Mouse (Mus musculus) lung, postnatal 36 days (tissue): ENCODE results near the gene Ppp2r5c.

Source experiments
- DNase-seq: peaks from one replicate; pipeline ENCODE4 v3.0.0; 2022; ENCODE audit warnings: mixed read lengths

Ppp2r5c gene

DNA sequence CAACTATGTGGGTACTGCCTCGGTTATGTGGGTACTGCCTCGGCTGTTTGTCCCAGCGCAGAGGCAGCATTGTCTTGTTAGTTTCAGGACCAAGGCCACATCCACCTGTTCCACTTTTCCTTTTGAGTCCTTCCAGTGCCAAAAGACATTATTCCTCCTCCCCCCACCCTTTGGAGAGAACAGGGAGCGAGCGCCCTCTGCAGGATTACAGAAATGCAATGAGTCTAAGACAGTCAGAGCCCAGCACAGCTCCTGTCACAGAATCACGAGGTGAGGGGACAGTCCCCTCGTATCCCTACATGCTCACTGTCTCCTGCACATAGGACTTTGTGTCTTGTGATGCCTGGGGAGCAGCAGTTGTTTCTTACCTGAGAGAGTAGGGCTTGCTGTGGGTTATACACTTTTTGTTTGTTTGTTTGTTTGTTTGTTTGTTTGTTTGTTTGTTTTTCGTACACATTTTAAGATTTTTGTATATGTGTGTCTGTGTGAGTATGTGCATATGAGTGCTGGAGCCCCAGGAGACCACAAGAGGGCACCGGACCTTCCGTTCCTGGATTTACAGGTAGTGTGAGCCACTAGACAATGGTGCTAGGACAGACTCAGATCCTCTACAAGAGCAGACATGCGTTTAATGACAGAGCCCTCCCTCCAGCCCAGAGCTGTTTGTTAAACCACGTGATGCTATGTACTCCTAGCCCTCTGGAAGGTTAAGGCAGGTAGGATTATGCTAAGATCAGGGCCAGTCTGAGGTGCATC is 43.2 kb downstream of the Ppp2r5c start:
- DNase-seq = no peak

- DNase-seq = no peak
Measured at GRCm38 (mm10) chr12:110492436-110492835, 45.5 kb downstream of the Ppp2r5c start.

- DNase-seq = no peak
Measured at GRCm38 (mm10) chr12:110493597-110494369, 46.9 kb downstream of the Ppp2r5c start.

- DNase-seq = no peak
Measured at GRCm38 (mm10) chr12:110494846-110495245, 47.9 kb downstream of the Ppp2r5c start.

GRCm38 (mm10) chr12:110495260-110495659 is 48.3 kb downstream of the Ppp2r5c start:
- DNase-seq = no peak

DNA sequence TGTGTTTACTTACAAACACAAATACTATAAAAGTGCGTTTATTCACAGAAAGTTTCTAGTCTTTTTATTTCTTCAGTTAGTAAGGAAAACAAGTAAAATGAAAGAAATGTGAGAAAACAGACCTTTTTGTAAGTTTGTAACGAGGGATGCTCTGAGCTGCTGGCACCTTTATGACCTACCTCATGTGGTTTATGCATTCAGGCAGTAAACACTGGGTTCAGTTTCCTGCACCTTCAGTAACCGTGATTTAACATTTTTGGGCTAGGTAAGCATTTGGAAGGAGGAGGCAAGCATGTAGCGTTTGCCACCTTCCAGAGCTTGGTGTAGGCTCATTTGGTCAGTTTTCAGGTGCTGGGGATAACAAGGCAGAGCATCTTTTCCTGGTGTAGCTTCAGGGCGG is 49.1 kb downstream of the Ppp2r5c start:
- DNase-seq = no peak

GRCm38 (mm10) chr12:110497013-110497412 is 50.1 kb downstream of the Ppp2r5c start:
- DNase-seq = no peak

- DNase-seq = no peak
Measured at GRCm38 (mm10) chr12:110497485-110497884, 50.6 kb downstream of the Ppp2r5c start.

- peak; percentile 63 for DNase-seq
Measured at GRCm38 (mm10) chr12:110498283-110499224, 51.6 kb downstream of the Ppp2r5c start.

DNA sequence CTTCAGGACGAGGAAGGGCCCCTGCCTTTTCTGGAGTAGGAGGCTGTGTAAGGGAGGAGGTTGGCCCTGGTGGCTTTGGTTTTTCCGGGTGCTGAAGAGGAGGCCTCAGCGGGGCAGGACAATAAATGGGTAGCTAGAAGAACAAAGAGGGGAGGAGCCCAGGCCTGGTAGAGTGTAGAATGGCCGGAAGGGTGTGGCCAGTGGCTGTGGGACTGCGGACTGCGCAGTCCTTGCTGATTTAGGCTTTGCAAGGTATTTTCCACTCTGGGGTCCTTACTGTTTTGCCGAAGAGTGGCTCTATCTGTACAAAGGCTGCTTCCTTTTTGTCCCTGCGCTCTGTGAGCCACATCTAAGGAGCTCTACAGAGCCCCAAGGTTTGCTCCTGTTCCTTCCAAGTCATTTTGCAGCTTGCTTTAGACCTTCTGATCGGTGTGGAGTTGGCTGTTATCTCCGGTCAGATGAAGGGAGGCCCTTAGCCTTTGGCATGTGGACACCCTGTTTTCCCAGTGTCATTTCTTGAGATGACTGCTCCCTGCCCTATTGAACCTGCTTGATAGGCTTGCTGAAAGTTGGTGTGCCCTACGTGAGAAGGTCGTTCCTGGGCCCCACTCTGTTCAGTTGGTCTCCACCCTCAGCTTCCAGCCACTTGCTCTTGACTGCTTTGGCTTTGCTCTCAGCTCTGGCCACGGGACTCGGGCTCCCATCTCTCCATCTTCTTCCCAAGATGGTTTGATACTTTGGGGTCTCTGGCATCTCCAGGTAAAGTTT is 52.5 kb downstream of the Ppp2r5c start:
- peak; percentile 89 for DNase-seq

- no peak for DNase-seq
Measured at GRCm38 (mm10) chr12:110500095-110500494, 53.2 kb downstream of the Ppp2r5c start.

GRCm38 (mm10) chr12:110503406-110504144 is 56.7 kb downstream of the Ppp2r5c start:
- DNase-seq = peak; percentile 81

DNA sequence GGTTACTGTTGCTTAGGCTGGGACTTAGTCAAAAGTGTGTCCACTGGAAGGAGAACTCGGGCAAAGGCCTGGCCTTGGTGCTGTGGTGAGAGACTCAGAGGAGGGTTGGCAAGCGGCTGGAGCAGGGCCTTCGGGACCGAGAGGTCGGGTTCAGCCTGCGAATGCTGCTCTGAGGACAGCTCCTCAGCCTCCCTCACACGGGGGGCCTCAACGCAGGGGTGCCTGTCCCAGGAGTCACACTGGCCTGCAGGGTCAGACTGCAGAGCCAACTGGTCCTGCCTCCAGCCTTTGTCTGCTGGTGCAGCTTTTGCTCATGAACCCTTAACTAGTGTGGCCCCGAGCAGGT is 57.2 kb downstream of the Ppp2r5c start:
- DNase-seq = no peak

DNA sequence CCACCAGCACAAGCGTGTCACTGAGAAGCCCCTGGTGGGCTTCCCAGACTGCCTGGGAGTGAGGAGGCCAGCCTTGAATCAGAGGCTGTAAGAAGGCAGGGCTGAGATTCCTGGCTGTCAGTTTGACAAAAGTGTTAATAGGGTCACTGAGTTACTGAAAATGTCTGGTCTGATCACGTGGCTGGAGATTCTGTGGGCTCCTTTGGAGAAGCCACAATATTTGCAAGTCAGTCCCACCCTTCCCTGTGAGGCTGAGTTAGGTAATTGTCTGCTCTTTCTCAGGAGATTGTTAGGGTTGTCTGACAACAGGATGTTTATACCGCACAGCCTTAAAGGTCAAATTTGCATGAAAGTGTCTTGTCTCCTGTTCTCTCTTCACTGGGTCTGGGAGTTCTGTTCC is 57.9 kb downstream of the Ppp2r5c start:
- DNase-seq = peak; percentile 63

DNA sequence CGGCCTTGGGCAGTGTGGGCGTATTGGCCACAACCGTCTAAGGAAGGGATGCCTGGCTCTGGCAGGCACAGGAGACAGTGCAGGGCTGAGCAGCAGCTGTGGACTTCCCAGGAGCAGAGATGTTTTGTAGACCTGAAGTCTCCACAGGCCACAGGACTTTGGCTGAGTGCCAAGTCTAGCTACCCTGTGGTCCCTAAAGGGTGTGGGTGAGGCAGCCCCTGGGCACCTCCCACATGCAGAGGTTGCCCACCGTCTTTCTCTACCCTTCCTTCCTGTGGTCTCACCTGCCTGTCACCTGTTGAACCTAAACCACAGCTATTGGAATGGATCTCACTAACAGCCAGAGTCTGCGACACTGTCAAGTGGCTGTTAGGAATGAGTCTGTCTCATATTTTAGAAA is 59.1 kb downstream of the Ppp2r5c start:
- no peak for DNase-seq

DNA sequence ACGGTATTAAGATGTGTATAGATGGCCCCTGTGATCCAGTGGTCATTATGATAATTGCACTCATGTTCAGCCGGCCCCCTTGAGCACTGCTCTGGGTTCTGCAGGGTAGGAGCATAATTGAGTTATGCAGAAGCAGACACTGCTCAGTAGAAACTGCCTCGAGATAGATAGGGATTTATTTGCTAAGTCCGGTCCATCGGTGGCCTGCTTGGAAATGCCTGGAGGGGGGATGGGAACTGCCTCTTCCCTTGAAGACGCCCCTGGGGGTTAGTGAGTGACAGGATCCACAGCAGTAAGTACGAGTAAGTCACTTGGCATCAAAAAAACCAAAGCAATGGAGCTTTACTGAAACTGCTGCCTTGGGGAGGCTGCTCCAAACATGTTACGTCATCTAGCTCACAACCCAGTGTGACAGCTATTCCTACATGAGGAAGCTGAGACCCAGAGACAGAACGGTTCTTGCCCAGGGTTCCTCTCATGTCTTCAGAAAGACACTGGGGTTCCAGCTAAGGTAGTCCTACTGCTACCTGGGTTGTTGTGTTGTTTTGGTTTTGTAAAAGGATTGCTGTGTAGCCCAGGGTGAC is 60.9 kb downstream of the Ppp2r5c start:
- DNase-seq = peak; percentile 41

GRCm38 (mm10) chr12:110508680-110509079 is 61.8 kb downstream of the Ppp2r5c start:
- no peak for DNase-seq

GRCm38 (mm10) chr12:110510171-110510871 is 63.4 kb downstream of the Ppp2r5c start:
- DNase-seq = peak; percentile 83

GRCm38 (mm10) chr12:110511201-110511600 is 64.3 kb downstream of the Ppp2r5c start:
- no peak for DNase-seq

- DNase-seq = no peak
Measured at GRCm38 (mm10) chr12:110511856-110512433, 65.0 kb downstream of the Ppp2r5c start.
